Mouse (Mus musculus): ENCODE measurements around the gene Gm10715.
A peak's percentile ranks its signal among the peaks of the same experiment; 100 is the strongest.
"Not testable (repeated sequence)": the region's sequence is repeated elsewhere in the genome, so short reads cannot be mapped to it uniquely, and the experiment has no call there.

Gm10715 gene

GRCm38 (mm10) chr9:3024912-3025467 is 11.7 kb upstream of the Gm10715 start, which contains the start of gene Gm10717:
TSS of gene Gm10717 (plus strand) at chr9:3025417.
- peak; percentile 81 for DNase-seq (ENCODE audit: low spot score)

- peak; percentile 79 for DNase-seq (ENCODE audit: low spot score)
These were observed 11.0 kb upstream of the Gm10715 start for GRCm38 (mm10) chr9:3025653-3026052.

- not testable (repeated sequence) for DNase-seq (ENCODE audit: low spot score)
These were observed 10.5 kb upstream of the Gm10715 start for GRCm38 (mm10) chr9:3026136-3026535.

- peak; percentile 41 for DNase-seq (ENCODE audit: low spot score)
These were observed 9.9 kb upstream of the Gm10715 start for GRCm38 (mm10) chr9:3026741-3027140.

- not testable (repeated sequence) for DNase-seq (ENCODE audit: low spot score)
These were observed 9.5 kb upstream of the Gm10715 start for GRCm38 (mm10) chr9:3027200-3027599.

GRCm38 (mm10) chr9:3029276-3030000 is 7.2 kb upstream of the Gm10715 start:
- peak; percentile 60 for DNase-seq (ENCODE audit: low spot score)

GRCm38 (mm10) chr9:3030677-3031318 is 5.9 kb upstream of the Gm10715 start:
- peak; percentile 42 for DNase-seq (ENCODE audit: low spot score)

GRCm38 (mm10) chr9:3034299-3034698 is 2.4 kb upstream of the Gm10715 start, which contains the start of gene Gm17535:
TSS of gene Gm17535 (plus strand) at chr9:3034599.
- DNase-seq (ENCODE audit: low spot score) = not testable (repeated sequence)

- DNase-seq (ENCODE audit: low spot score) = not testable (repeated sequence)
These were observed 1.5 kb downstream of the Gm10715 start for GRCm38 (mm10) chr9:3038161-3038560.
